Mouse (Mus musculus) cerebellum, adult 18-20 months (tissue): Measurements from ENCODE around the gene Vmp1.

Experiments used
- DNase-seq, 2 experiments: peaks; one replicate each; pipeline ENCODE4 v3.0.0; 2021

The Vmp1 gene

DNA sequence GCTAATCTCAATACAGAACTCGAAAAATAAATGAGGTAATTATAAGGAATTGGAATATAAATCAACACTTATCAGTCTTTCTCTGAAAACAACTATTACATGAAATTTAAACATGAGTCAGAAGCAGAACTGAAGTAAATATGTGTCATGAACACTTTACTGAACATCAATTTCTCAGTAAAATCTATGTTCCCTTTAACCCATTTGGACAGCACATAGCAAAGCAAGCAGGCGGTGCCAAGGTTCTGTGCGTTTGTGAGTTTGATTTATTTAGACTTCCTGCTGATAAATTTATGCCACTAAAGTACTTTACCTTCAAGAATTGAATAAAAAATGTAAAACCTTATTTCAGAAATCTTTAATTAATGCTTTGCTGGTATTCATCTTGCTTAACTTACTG, 54.2 kb downstream of the Vmp1 start:
- no peak for DNase-seq

DNA sequence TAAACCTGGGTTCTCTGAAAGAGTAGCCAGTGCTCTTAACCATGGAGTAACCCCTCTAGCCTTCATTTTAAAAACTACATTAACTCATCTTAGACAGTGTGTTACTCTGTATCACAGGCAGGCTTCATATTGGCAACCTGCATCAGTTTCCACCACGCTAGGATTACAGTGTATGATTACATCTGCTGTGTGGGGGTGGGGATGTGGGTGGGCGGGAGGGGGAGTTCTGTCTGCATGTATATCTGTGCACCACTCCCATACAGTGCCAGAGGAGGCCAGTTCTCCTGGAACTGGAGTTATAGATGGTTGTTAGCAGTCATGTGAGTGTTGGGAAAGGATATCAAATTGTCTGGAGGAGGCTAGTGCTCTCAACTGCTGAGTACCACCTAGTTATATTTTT, 55.2 kb downstream of the Vmp1 start:
- DNase-seq = no peak

DNA sequence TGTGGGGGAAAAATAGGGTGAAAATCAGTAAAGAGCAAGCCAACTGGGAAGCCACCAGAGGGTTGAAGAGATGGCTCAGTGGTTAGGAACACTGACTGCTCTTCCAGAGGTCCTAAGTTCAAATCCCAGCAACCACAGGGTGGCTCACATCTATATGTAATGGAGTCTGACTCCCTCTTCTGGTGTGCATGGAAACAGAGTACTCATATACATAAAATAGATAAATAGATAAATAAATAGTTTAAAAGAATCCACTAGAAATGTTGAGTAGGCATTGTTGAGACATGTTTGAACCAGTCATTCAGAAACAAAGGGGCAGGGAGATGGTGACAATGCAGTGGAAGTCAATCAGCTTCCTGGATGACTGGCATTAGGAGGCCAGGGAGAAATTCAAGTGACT, 56.0 kb downstream of the Vmp1 start:
- no peak for DNase-seq

DNA sequence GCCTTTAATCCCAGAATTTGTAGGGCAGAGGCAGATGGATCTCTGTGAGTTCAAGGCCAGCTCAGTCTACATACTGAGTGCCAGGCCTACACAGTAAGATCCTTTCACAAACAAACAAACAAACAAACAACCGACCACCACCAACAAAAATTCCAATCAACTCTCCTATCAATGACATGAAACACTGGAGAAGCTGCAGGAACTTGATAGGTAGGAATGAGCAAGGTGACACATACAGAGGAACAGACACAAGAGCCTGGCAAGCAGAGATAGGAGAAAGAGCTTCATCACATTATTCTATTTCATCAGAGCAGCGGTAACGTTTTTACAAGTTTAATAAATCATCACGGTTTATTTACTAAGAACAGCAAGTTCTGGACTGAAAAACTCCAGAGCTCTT, 56.9 kb downstream of the Vmp1 start:
- DNase-seq = no peak

DNA sequence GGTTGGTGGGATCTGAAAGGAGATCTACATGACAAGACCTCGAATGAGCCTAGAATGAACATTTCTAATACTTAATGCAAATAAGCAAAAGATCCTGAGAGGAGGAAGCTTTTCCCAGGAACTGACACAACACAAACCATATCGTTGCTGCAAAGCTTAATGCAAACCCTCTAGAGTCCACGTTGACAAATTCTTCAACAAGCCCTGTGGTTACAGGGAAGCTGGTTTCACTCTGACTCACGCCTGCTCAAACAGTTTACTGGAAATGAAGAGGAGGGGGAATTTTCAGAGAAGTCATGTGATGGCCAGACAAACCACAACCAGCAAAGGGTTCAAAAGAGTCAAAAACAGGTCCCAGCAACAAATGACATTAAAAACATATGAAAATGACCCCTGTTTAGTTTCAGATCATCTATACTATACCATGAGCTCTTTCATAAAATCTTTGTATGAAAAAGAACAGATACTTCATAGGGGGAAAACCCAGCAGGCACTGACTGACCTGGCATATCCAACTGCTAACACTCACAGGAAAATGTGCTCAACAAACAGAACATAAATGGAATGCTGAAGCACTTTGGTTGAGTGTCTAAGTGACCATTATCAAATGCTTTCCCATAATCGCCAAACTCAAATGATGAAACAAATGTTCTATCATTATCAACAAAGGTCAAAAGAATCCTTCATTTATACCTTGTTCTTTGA, 59.2 kb downstream of the Vmp1 start:
- DNase-seq = no peak

DNA sequence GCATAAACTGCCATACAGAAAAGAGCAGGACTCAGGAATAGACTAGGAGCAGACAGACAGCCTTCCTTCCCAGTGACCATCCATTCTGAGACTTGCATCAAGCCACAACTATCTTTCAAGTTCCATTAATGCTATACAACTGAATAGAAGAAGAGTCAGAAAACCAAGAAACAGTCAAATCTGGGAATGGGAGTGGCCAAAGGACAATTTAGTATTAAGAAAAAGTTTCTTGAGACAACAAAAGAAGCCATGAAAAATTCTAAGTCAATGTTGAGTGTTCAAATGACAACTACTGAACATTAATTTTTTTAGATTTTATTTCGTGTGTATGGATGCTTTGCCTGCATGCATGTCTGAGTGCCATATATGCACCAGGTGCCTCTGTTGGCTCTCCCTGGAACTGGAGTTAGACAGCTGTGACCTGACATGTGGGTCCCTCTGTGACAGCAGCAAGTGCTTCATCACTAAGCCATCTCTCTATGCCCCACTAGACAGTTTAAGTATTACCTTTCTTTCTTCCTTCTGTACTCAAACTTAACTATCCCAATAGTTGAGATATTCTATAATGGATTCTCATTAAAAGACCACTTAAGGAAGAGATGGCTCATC, 60.1 kb downstream of the Vmp1 start:
- no peak for DNase-seq

DNA sequence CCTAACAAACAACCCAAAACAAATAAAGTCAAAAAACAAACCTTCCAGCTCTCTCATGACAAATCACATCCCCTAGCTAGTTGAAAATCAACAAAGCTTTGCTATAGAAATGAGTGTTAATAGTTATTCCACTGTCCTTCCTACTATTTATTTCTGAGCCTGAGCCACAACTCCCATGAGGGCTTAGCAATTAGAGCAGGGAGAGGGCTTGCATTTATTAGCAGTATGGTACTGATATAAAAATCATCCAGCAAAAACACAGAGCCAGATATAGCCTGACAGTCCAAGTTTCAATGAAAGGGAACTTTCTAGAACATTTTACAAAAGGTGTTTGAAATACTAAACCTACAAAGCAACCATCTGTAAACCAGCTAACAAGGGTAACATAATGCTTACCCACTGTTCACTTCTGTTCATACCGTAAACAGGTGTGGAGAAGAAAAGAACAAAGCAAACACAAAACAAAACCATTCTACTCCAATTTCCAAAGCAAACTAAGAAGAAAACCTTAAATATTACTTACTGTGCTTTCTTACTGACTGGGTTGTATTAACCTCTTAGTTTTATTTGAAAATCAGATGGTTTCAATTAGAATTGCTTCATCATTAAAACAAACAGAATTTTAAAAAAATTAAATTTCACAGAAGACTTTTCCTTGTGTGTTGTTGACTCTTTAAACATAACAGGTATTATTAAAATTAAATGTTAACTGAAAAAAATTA, 61.3 kb downstream of the Vmp1 start:
- no peak for DNase-seq

DNA sequence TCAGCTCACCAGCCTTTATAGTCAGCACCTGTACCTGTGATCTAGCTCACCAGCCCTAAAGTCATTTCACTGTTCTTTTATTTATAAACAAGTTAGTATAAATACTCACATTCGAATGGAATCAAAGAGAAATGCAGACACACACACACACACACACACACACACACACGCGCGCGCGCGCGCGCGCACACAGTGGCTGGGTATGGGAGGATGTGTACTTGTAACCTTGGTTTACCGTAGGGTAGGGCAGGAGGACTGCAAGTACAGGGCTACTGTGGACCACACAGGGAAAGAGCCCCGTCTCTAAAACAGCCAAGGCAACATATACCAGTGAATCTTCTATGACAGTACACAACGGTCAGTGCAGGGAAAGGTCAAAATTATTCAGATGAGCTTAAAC, 62.5 kb downstream of the Vmp1 start:
- peak in 1 of 2 experiments; percentile 23 for DNase-seq

DNA sequence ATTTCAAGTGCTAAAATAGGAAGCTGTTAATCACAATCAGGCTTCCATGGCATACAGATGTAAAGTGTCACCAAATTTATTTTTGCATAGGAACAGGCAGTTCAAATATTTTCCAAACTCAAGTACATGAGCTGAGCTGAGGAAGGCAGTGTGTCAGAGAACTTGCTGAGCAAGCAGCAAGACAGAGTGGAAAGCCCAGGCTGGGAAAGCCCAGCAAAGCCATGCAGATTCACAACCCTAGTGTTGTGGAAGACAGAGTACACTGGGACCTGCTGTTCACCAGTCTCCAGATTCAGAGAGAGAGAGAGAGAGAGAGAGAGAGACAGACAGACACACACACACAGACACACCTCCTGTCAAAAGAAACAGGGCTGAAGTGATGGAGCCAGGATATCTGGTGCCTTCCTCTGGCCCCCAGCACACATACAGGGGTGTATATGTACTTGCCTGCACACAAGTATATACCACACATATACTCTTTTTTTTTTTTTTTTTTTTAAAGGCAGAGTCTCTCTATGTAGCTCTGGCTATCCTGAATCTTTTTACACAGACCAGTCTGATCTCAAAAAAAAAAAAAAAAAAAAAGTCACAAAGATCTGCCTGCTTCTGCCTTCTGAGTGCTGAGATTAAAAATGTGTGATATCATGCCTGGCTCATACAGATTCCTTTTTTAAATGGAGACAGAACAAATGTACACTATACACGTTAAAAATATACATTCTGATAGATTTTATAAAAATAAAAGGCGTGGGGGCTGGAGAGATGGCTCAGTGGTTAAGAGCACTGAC, 64.9 kb downstream of the Vmp1 start:
- DNase-seq = no peak

DNA sequence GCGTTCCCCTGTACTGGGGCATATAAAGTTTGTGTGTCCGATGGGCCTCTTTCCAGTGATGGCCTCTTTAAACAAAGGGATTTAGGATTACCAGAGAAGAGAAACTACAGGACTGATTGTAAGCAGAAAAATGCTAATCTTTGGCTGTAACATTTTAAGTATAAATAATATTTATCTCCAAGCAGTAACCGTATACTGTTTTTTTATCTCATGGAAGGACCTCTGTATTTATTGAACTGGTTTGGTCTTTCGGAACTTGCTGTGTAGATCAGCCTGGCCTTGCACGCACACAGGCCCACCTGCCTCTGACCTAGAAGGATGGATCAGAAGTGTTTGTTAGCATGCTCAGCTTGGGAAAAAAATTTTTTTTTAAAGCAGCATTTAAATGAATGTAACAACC, 69.0 kb downstream of the Vmp1 start:
- no peak for DNase-seq

DNA sequence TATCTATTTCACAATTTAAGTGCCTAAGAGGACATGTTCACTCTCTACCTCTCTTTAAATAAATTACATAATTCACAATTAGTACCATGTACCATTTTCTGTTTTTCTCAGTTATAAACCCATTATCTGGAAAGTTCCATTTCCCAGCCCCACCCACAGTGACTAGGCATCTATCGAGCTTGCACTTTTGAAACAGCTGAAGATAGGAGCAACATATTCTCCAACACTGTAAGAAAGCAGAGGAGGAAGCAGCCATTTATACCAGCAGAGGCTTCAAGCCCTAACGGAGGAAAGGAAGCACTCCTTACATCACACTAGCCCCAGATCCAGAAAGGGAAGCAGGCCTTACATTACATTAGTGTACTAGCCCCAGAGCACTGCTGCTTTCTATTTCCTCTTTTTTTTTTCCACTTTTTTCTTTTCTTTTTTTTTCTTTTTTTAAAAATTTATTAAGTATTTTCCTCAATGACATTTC, 69.5 kb downstream of the Vmp1 start:
- no peak for DNase-seq

DNA sequence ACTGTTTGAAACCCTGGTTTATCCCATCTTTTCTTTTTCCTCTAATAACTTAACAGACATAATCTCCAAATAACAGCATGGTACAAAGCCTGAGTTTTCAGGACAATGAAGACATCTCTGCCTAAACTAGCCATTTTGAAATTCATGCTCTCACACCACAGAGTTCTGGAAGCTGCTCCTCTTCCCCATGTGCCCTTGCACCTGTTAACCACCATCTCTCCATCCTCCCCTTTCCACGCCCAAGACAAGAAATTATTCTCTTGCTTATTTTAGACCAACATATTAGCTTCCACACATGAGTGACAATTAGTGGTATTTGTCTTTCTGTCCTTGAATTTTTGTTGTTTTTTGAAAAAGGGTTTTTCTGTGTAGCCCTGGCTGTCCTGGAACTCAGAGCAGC, 71.6 kb downstream of the Vmp1 start:
- DNase-seq = no peak

DNA sequence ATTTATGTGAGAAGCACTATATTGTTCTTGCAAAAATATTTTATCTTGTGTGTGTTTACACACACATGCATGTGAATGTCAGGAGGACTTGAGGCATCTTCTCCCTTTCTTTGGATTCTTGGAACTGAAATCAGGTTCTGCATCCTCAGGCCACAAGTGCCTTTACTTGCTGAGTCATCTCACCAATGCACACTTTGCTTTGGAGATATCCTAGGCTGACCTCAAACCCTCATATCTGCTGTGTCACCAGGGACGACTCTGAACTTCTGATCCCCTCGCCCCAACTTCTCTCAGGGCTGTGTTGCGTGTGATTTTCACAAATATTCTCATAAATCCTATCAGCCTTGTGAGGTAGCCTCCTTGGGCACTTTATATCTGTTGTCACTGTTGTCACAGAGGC, 73.4 kb downstream of the Vmp1 start:
- no peak for DNase-seq

DNA sequence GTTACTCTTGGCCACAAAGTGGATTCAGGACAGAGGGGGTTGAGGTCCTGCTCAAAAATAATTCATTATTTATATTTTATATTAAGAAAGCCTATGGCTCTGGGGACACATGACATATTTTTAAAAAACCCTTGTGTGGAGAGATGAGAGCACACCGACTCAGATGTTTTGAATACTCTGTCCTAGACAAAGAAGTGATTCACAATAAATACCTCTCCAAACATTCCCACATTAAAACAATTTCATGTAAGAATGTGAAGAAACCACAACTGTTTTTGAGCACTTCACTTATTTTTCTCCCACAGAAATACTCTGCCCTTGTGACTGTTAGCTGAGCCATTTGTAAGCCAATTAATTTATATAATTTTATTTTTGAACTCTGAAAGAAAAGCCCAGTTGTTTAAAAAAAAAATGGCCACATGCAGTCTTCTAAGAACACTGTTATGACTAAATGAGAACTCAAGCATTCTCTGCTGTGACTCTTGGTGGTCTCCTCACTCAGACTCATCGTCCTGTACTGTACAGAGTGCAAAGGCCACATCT, 75.8 kb downstream of the Vmp1 start:
- DNase-seq = no peak

DNA sequence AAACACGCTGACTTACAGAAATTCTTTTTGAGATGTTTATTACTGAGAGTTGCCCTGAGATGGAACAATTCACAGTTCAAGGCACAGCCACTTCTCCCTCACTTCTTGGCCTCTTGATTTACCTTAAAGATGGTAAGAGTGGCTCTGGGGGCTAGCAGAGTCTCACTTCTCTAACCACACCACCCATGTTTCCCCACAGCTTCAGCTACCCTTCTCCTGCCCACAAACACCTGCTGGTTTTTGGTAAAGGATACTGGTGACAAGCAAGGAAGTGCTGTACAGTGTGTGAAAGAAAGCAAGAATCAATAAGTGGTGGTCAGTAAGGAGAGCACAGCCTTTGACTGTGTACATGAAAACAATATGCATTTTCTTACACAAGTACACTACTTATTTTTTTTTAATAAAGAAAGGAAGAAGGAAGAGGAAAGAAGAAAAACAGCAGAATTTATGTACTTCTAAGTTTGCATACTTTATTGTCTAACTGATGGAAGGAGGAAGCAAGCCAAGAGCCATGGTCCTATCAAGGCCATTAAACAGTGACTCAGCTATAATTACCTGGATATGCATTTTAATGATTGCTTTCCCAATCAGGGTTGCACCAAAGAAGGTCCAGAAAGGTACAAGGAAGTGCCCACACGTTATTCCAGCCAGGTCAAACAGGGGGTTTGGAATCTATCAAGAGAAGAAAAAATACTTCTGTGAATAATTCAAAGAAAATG, 76.9 kb downstream of the Vmp1 start:
- no peak for DNase-seq

DNA sequence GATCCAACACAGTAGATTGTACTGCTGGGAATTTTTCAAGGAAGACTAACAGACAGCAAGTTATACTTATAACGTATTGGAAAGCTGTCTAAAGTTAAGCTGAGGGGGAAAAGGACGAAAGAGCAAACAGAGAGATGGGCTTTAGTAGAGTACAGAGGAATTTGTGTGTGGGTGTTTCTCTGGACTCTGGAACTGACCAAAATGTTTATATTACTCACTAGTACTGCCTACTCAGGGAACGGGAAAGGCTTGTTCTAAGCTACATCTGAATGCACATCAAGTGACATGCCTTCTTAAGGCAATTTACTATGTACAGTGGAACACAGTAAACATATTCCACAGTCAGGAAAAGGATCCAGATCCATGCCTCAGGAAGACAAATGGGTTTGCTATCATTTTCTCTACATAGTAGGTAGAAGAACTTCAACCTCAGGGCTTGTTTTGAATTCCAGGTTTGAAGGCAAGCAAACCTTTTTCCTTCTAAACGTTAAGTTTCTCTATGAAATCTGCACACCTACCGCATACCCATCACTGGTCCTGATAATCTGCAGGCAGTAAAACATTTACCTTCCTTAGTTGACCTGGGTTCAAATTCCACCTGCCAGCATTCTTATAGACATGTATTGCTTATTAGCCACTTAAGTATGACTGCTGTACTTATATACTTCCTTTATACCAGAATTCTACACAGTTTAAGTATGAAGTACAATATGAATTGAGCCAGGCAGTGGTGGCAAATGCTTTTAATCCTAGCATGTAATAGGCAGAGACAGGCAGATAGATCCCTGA, 78.7 kb downstream of the Vmp1 start:
- no peak for DNase-seq

DNA sequence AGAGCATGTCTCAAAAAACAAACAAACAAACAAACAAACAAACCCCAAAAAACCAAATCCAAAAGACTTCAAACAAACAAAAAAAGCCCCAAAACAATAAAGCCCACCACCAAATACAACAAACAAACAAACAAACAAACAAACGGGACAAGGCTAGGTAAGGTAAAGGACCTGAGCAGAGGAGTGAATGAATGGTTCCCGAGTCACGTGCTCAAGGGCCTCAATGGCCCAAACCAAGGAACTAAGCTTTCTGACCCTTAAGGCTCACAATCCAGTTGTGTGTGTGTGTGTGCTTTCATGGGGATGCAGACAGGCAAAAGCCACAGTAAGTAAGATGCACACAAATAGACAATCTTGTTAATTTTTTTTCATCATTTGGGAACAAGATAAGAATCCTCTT, 79.3 kb downstream of the Vmp1 start:
- no peak for DNase-seq

DNA sequence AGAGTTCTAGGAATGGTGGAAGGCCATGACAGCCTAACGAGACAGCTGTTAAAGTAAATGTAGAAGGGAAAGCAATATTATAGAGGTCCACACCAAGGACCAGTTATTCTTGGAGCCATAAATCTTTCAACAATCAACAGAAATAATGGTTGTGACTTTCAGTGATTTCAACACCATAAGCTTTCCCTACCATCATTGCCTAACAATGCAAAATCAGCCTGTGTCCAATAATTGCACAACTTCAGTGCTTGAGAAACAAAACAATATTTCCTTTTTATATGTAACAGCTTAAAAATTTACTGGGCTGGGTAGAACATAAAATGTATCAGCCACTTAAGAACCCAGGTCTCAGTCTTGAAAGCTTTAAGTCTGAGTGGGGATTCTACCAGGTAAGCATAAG, 79.9 kb downstream of the Vmp1 start:
- no peak for DNase-seq

DNA sequence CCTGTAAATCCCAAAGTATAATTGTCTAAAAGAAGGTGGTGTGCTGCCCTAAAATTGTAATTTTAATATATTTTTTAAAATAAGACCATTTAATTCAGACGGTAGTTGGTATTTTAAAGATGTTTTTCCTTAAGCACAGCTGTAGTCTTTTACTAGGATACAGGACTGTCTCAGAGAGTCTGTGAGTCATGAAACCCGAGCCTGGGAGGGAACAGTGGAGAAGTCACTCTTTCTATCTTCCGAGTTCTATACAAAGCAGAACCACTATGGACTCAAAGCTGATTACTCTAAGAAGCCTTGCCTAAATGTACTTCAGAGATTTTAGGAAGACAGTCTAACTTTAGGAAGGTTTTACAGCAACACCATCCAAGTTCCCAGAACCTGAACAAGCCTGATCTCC, 81.5 kb downstream of the Vmp1 start:
- no peak for DNase-seq

DNA sequence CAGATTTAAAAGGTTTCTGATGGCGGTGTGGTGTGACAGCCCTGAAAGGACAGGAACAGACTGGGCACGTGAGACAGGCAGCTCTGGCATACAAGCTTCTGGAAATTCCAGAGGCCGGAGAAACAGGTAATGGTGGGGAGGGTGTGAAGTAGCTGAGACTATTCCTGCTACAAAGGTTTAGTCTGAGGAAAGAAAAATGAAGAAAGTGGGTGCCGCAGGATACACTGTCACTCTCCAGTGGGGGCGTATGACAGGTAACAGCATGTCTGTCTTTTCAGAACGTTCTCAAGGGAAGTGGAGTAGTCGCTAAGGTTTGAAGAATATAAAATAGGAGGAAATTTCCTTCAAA, 83.5 kb downstream of the Vmp1 start:
- no peak for DNase-seq

DNA sequence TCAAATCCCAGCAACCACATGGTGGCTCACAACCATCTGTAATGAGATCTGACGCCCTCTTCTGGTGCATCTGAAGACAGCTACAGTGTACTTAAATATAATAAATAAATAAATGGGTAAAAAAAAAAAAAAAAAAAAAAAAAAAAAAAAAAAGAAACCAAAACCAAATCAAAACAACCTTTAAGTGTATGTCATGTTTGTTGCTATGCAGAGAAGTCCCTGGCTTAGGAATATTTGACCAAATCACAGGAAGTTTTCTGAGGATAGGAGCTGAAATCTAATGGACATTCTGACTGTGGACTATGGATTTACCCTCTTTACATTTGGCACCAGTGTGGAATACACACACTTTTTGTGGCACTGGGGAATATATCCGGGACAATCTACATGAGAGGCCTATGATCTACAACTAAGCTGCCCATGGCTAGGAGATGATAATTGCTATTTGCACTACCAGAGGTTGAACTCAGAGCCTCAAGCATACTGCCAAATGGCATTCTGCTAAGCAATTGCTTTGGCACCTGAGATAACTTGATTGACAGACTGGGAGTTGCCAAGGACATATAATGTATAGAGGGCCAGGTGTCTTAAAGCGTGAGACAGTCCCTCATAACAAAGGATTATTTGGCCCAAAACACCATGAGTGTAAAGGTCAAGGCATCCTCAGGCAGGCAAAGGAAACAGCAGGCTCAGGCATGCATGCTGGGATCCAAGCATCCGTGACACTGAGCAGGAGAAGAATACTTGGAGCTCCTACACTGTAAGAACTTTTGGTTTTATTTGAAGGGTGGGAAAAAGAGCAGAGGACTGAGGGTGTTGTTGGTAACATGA, 84.0 kb downstream of the Vmp1 start:
- DNase-seq = no peak
